Comparison of ENCODE assay signal across 8 mouse cellular contexts in genomic region chr13:78202574-78203347, GRCm38 (mm10). TPM values are rescaled to one million over a fixed set of nuclear protein-coding genes. Genes with fewer than 3 reads are reported as not detected.
DNase-seq lines count a peak whose midpoint lies in the region; ATAC-seq and TF ChIP-seq lines count a peak whose summit lies in the region.

No protein-coding gene starts in this region.

- peaks cover 3% of the 10 kb centered on the region; the same call in 1 of the 2 replicates for H3K27me3 ChIP-seq in kidney, embryonic 15.5 days
- H3K27me3 ChIP-seq in MEL (ENCODE audit: control insufficient read depth in 1 of 2, insufficient read depth in 2 of 2, low read length in 2 of 2) = no peaks in the 10 kb centered on the region
- peaks cover 28% of the 10 kb centered on the region for H3K27me3 ChIP-seq in heart, embryonic 15.5 days
- H3K27me3 ChIP-seq in neural tube, embryonic 12.5 days (replicated peaks) = no peaks in the 10 kb centered on the region

- TF ChIP-seq EP300 in MEL (IDR thresholded peaks at IDR 0.05; ENCODE audit: low read depth in 1 of 2, low read length in 2 of 2) = peak; percentile 26 to 46; a peak in 2 of 4 replicates

- peak overlapping the region; percentile 86 for H3K4me3 ChIP-seq in kidney, embryonic 15.5 days (replicated peaks)
- peak overlapping the region; percentile 79 to 90 for H3K4me3 ChIP-seq in MEL (ENCODE audit: control insufficient read depth in 1 of 2, insufficient read depth in 1 of 2, low read depth in 2 of 2, low read length in 2 of 2)
- H3K4me3 ChIP-seq in heart, embryonic 15.5 days = peak overlapping the region; percentile 85
- peak overlapping the region; percentile 65 for H3K4me3 ChIP-seq in neural tube, embryonic 12.5 days

- no peak for TF ChIP-seq POLR2A in MEL (IDR thresholded peaks at IDR 0.05; ENCODE audit: control insufficient read depth in 1 of 2, insufficient read depth in 1 of 2, low read depth in 1 of 2, low read length in 2 of 2, poor library complexity in 1 of 2)

- TF ChIP-seq RAD21 in MEL (IDR thresholded peaks at IDR 0.05; ENCODE audit: low read depth, low read length) = no peak

- H3K4me1 ChIP-seq in kidney, embryonic 15.5 days = peaks cover 20% of the 10 kb centered on the region
- peaks cover 3 to 10% of the 10 kb centered on the region in 2 experiments; a peak in 3 of 4 replicates for H3K4me1 ChIP-seq in MEL (ENCODE audit: control insufficient read depth in 1 of 2, insufficient read depth in 2 of 2, low read length in 2 of 2)
- H3K4me1 ChIP-seq in heart, embryonic 15.5 days (replicated peaks) = peaks cover 20% of the 10 kb centered on the region
- peaks cover 29% of the 10 kb centered on the region for H3K4me1 ChIP-seq in neural tube, embryonic 12.5 days

- peak overlapping the region; percentile 49 for H3K9ac ChIP-seq in kidney, embryonic 15.5 days
- peak overlapping the region; percentile 90 for H3K9ac ChIP-seq in MEL (ENCODE audit: control insufficient read depth, low read depth, low read length, poor library complexity, severe bottlenecking)
- H3K9ac ChIP-seq in heart, embryonic 15.5 days = peak overlapping the region; percentile 62
- peak overlapping the region; percentile 85 for H3K9ac ChIP-seq in neural tube, embryonic 12.5 days

- DNase-seq in kidney, adult 8-10 months = no peak
- peak; percentile 79 for DNase-seq in MEL (ENCODE audit: low read depth, low spot score)
- DNase-seq in cerebellum, postnatal 14 days = peak; percentile 72 to 78
- DNase-seq in left cerebral cortex, postnatal 10 days (ENCODE audit: extremely low spot score in 1 of 2, low spot score in 2 of 2) = peak; percentile 41 to 75
- no peak for DNase-seq in gastrocnemius, postnatal 25 days

- TF ChIP-seq CTCF in MEL (IDR thresholded peaks at IDR 0.05 in 2 of 3, conservative IDR thresholded peaks at IDR 0.05 in 1 of 3; ENCODE audit: control insufficient read depth in 1 of 3, insufficient read depth in 1 of 3, low read depth in 2 of 3, low read length in 3 of 3, poor library complexity in 1 of 3, severe bottlenecking in 1 of 3) = no peak

- under 1% methylated on average over 47 of the region's 47 CpGs for WGBS in kidney, embryonic 15.5 days
- WGBS in heart, embryonic 15.5 days = under 1% methylated on average over 47 of the region's 47 CpGs
- under 1% methylated on average over 47 of the region's 47 CpGs for WGBS in neural tube, embryonic 12.5 days

- H3K27ac ChIP-seq in kidney, embryonic 15.5 days = peak overlapping the region; percentile 94
- H3K27ac ChIP-seq in MEL (ENCODE audit: control insufficient read depth, low read depth, low read length) = peak overlapping the region; percentile 84
- peak overlapping the region; percentile 82 for H3K27ac ChIP-seq in heart, embryonic 15.5 days
- peak overlapping the region; percentile 94 for H3K27ac ChIP-seq in neural tube, embryonic 12.5 days

- peaks cover 23% of the 10 kb centered on the region for H3K79me2 ChIP-seq in MEL (ENCODE audit: control insufficient read depth, insufficient read depth, low read length, poor library complexity)

- no peaks in the 10 kb centered on the region for H3K36me3 ChIP-seq in kidney, embryonic 15.5 days
- peaks cover 0 to 18% of the 10 kb centered on the region in 2 experiments; a peak in 2 of 4 replicates for H3K36me3 ChIP-seq in MEL (ENCODE audit: control insufficient read depth in 1 of 2, insufficient read depth in 2 of 2, low read length in 2 of 2)
- H3K36me3 ChIP-seq in heart, embryonic 15.5 days = no peaks in the 10 kb centered on the region
- H3K36me3 ChIP-seq in neural tube, embryonic 12.5 days = no peaks in the 10 kb centered on the region

- intact Hi-C loops in left cerebral cortex, postnatal 10 days (cut with DNase I) = loop anchor here (5.0 to 10.0 kb wide), 7 partner anchors 320 to 1642 kb away; no protein-coding TSS in a partner anchor

- peak overlapping the region; percentile 85 for H3K4me2 ChIP-seq in kidney, embryonic 15.5 days
- peak overlapping the region; percentile 94 for H3K4me2 ChIP-seq in heart, embryonic 15.5 days
- peak overlapping the region; percentile 81 for H3K4me2 ChIP-seq in neural tube, embryonic 12.5 days (replicated peaks)

- peak; percentile 4; the same call in 1 of the 2 replicates for ATAC-seq in kidney, embryonic 15.5 days (replicated peaks; ENCODE audit: low FRiP score)
- ATAC-seq in heart, embryonic 15.5 days (replicated peaks; ENCODE audit: insufficient number of reproducible peaks, insufficient read depth, low FRiP score, low read depth) = no peak
- ATAC-seq in neural tube, embryonic 12.5 days (ENCODE audit: low FRiP score, low read depth) = peak; percentile 0; the same call in 1 of the 2 replicates

- H3K9me3 ChIP-seq in kidney, embryonic 15.5 days (replicated peaks) = no peaks in the 10 kb centered on the region
- no peaks in the 10 kb centered on the region for H3K9me3 ChIP-seq in MEL (replicated peaks; ENCODE audit: insufficient read depth, low read length)
- no peaks in the 10 kb centered on the region for H3K9me3 ChIP-seq in heart, embryonic 15.5 days (replicated peaks)
- no peaks in the 10 kb centered on the region for H3K9me3 ChIP-seq in neural tube, embryonic 12.5 days

TF ChIP-seq in MEL, 35 proteins besides CTCF, POLR2A, EP300 and RAD21:
- TF ChIP-seq UBTF (IDR thresholded peaks at IDR 0.05; ENCODE audit: borderline replicate concordance, insufficient read depth, low read depth, low read length) = 0 out of 2 replicates have a peak, but pooled peaks have one; percentile 45
- TF ChIP-seq POLR2AphosphoS2 (IDR thresholded peaks at IDR 0.05; ENCODE audit: low read length) = no peak
- no peak for TF ChIP-seq ZKSCAN1 (IDR thresholded peaks at IDR 0.05; ENCODE audit: low read depth, low read length)
- TF ChIP-seq ZC3H11A (IDR thresholded peaks at IDR 0.05; ENCODE audit: low read depth, low read length) = no peak
- no peak; the same call in 1 of the 2 replicates for TF ChIP-seq MXI1 (IDR thresholded peaks at IDR 0.05; ENCODE audit: low read depth, low read length)
- TF ChIP-seq E2F4 (IDR thresholded peaks at IDR 0.05; ENCODE audit: borderline replicate concordance, low read depth, low read length) = no peak
- no peak for TF ChIP-seq HCFC1 (IDR thresholded peaks at IDR 0.05; ENCODE audit: low read depth, low read length)
- no peak for TF ChIP-seq ZNF384 (IDR thresholded peaks at IDR 0.05; ENCODE audit: low read depth, low read length)
- TF ChIP-seq TAL1 (IDR thresholded peaks at IDR 0.05; ENCODE audit: low read length) = no peak
- TF ChIP-seq ZMIZ1 (IDR thresholded peaks at IDR 0.05; ENCODE audit: low read depth, low read length) = no peak
- TF ChIP-seq CHD2 (IDR thresholded peaks at IDR 0.05; ENCODE audit: low read length) = no peak
- TF ChIP-seq RCOR1 (IDR thresholded peaks at IDR 0.05; ENCODE audit: low read depth, low read length) = no peak
- TF ChIP-seq GABPA (IDR thresholded peaks at IDR 0.05; ENCODE audit: low read depth, low read length) = no peak
- peak; percentile 23; the same call in 1 of the 2 replicates for TF ChIP-seq MAX (IDR thresholded peaks at IDR 0.05; ENCODE audit: low read length)
- TF ChIP-seq SIN3A (IDR thresholded peaks at IDR 0.05; ENCODE audit: low read length) = peak; percentile 60
- peak; percentile 55; the same call in 1 of the 2 replicates for TF ChIP-seq ETS1 (IDR thresholded peaks at IDR 0.05; ENCODE audit: low read depth, low read length)
- TF ChIP-seq JUND (IDR thresholded peaks at IDR 0.05; ENCODE audit: low read depth, low read length) = no peak
- TF ChIP-seq CHD1 (IDR thresholded peaks at IDR 0.05; ENCODE audit: low read depth, low read length) = no peak
- TF ChIP-seq POLR2AphosphoS5 (IDR thresholded peaks at IDR 0.05; ENCODE audit: borderline replicate concordance, low read depth, low read length) = no peak
- TF ChIP-seq MAZ (IDR thresholded peaks at IDR 0.05; ENCODE audit: low read depth, low read length) = no peak
- no peak for TF ChIP-seq SMC3 (IDR thresholded peaks at IDR 0.05; ENCODE audit: low read depth, low read length)
- no peak for TF ChIP-seq MAFK (IDR thresholded peaks at IDR 0.05; ENCODE audit: borderline replicate concordance, low read depth, low read length)
- no peak for TF ChIP-seq KAT2A (conservative IDR thresholded peaks at IDR 0.05; ENCODE audit: low read depth, low read length)
- peak; percentile 33; the same call in 1 of the 2 replicates for TF ChIP-seq TCF12 (IDR thresholded peaks at IDR 0.05; ENCODE audit: low read depth, low read length)
- no peak for TF ChIP-seq USF2 (IDR thresholded peaks at IDR 0.05; ENCODE audit: borderline replicate concordance in 1 of 2, insufficient read depth in 1 of 2, low read depth in 1 of 2, low read length in 2 of 2)
- TF ChIP-seq BHLHE40 (IDR thresholded peaks at IDR 0.05; ENCODE audit: borderline replicate concordance, low read depth, low read length) = no peak
- TF ChIP-seq USF1 (IDR thresholded peaks at IDR 0.05; ENCODE audit: low read depth, low read length) = no peak
- no peak for TF ChIP-seq NRF1 (IDR thresholded peaks at IDR 0.05; ENCODE audit: insufficient read depth, low read depth, low read length, poor library complexity, severe bottlenecking)
- no peak for TF ChIP-seq MYB (IDR thresholded peaks at IDR 0.05; ENCODE audit: low read depth, low read length)
- TF ChIP-seq TBP (IDR thresholded peaks at IDR 0.05; ENCODE audit: low read depth, low read length) = no peak
- TF ChIP-seq NELFE (IDR thresholded peaks at IDR 0.05; ENCODE audit: low read depth, low read length) = peak; percentile 41; the same call in 1 of the 2 replicates
- TF ChIP-seq MYC (IDR thresholded peaks at IDR 0.05; ENCODE audit: low read depth, low read length) = no peak
- no peak for TF ChIP-seq ELF1 (IDR thresholded peaks at IDR 0.05; ENCODE audit: low read depth, low read length)
- no peak for TF ChIP-seq MEF2A (IDR thresholded peaks at IDR 0.05; ENCODE audit: extremely low read depth, insufficient replicate concordance, low read depth, low read length, poor library complexity, severe bottlenecking)
- no peak; the same call in 1 of the 2 replicates for TF ChIP-seq GATA1 (IDR thresholded peaks at IDR 0.05; ENCODE audit: low read depth, low read length)

RNA-seq across cellular contexts. Expression of gene Nr2f1, which starts 3.2 kb away (rescaled TPM):
- polyA plus RNA-seq in kidney, embryonic 15.5 days (2015; fragmentation: Nextera tagmentation; extraction: Ambion mirVana) = 15.1 and 18.1 TPM in 2 replicates
- 9.9 and 11.3 TPM in 2 replicates for total RNA-seq in MEL (2012; rRNA removed)
- 10 to 100 TPM in 1 of 2 experiments, not detected in 1; 27.1 TPM for polyA plus RNA-seq in MEL (2012; ENCODE audit: insufficient read depth in 1 of 2, insufficient read length in 2 of 2, low read depth in 1 of 2, low replicate concordance in 2 of 2, missing spikeins in 1 of 2)
- 3.2 and 4.5 TPM in 2 replicates for polyA plus RNA-seq in heart, embryonic 15.5 days (2015; fragmentation: Nextera tagmentation; extraction: Ambion mirVana)
- total RNA-seq in left cerebral cortex, postnatal 10 days (2021) = 100 to 1,000 TPM; 146 to 153 TPM
- 48.4 and 56.4 TPM in 2 replicates for polyA plus RNA-seq in neural tube, embryonic 12.5 days (2016; fragmentation: Nextera tagmentation; extraction: Ambion mirVana)
- under 1 TPM; 0.80 to 0.95 TPM for total RNA-seq in gastrocnemius, postnatal 25 days (2021)

Comparison
In these comparisons a context has a peak if more than half of its experiments do, and no peak if none do; other contexts are left out.
1. DNase-seq: peak in MEL (single experiment), cerebellum, postnatal 14 days (2 of 2) and left cerebral cortex, postnatal 10 days (2 of 2); none in kidney, adult 8-10 months (0 of 2) and gastrocnemius, postnatal 25 days (single experiment).
2. Peak in every context shown above with its lines, with median percentiles within 50 percentile points of each other: H3K27ac ChIP-seq, H3K4me2 ChIP-seq, H3K4me3 ChIP-seq and H3K9ac ChIP-seq.